Mouse (Mus musculus): ENCODE measurements around the gene Tnrc6a.

Gene Tnrc6a

DNA sequence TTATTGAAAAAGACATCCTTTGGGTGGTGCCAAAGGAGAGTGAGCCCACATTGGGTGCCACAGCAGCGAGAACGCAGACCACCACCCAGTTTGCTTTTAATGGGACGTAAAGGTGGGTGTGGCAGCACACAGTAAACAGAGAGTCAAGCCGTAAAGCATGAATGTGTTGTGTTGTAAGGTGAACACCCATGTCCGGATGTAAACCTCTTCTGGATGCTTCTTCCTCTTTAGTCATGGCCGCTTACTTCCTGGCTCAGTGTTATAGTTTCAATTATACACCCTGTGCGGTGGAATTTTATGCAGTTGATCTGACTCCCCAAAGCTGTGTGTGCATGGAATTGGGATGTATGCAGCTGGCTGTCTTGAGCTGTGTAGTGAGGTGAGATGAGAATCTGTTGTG is 118.6 kb downstream of the Tnrc6a start:
- DNase-seq = no peak

GRCm38 (mm10) chr7:123244833-123245232 is 121.1 kb downstream of the Tnrc6a start:
- no peak for DNase-seq

Measured in kidney, adult 18-20 months (tissue).